Mouse (Mus musculus): ENCODE measurements at regions not wholly inside any gene's neighbourhood (a gene's known extent, or its start where the extent isn't known, plus 50 kb on each side); places are given as distances from the start of the nearest gene placed in this dataset.

DNA sequence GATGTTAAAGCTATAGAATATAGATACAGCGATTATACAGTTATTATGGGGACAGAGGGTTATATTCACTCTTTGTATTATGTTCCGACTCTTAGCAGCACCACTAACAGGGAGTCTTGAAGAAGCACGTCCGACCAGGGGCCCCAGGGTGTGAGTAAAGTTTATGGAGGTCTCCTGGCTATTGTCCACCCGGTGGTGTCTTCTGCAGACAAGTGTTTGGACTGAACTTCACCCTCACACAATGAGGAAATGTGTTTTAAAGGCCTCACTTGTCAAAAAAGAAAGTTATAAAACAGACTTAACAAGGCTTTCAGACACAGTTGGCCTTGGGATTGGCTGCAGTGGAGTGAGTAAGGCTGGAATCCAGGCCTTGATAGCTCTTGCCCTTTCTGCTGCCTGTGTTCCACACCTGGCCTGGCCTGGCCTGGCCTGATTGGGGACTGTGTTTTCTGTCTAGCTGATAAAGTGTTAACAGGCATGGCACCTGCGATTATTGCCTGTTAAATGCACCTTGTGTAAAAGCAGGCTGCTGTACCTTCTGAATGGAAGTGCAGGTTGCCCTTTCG, 102.8 kb upstream of the Klf4 start:
- in situ Hi-C loops (cut with MboI, MseI), result loop anchor here (25.0 kb wide), 1 partner anchor 1448 kb away; no protein-coding TSS in a partner anchor

DNA sequence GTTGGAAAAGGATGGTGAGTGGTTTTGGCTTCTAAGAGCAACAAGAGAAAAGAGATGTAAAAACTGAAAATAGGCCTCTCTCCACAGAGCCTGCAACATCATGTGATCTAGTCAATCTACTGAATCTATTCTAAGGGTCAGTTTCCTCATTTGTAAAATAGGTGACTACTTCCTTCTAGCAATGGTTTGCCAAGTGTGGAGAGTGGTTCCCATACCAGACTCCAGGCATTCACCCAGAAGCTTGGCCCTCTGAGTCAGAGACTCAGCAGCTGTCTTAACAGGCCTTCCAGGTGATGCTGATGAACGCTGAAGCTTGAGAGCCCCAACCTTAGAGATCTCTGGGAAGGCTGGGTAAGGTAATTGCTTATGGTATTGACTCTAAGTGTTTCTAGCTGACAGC, 98.9 kb upstream of the Klf4 start:
- in situ Hi-C loops (cut with MboI, MseI), result loop anchor here (25.0 kb wide), 1 partner anchor 1444 kb away; no protein-coding TSS in a partner anchor

DNA sequence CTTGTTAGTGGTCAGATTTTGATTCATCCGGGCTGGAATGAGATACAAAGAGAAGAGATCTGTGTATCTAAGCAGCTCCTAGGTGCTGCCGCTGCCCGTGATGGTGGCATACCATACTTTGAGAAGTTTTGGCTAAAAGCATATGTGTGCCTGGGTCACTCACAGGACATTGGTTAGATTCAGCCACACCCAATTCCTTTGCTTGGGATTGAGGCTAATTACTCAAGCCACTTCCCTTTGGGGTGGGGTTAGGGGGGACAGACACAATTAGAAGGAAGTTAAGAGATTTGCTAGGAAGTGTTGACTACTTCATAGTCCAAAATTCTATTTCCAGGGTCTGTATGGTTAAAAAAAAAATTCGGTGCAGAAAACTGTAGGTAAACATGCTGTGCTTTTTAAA, 97.9 kb upstream of the Klf4 start:
- in situ Hi-C loops (cut with MboI, MseI), result loop anchor here (25.0 kb wide), 1 partner anchor 1443 kb away; no protein-coding TSS in a partner anchor

DNA sequence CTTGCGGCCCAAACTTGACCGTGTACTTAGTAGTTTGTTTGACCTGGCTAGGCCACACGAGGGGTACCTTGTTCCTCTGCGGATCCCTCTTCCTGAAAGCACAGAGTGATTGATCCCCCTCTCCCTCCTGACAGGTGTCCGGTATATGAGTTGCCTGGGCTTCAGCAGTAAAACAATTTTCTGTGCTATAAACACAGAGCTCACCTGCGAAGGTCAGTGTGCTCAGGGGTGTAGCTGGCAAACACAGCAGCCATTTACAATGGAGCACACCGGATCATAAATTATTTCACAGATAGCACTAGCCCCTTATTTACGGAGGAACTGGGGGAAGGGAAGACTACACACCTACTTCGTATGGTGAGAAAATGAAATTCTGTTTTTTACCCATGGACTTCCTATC, 92.5 kb upstream of the Klf4 start:
- in situ Hi-C loops (cut with MboI, MseI), result loop anchor here (25.0 kb wide), 1 partner anchor 1437 kb away; no protein-coding TSS in a partner anchor

DNA sequence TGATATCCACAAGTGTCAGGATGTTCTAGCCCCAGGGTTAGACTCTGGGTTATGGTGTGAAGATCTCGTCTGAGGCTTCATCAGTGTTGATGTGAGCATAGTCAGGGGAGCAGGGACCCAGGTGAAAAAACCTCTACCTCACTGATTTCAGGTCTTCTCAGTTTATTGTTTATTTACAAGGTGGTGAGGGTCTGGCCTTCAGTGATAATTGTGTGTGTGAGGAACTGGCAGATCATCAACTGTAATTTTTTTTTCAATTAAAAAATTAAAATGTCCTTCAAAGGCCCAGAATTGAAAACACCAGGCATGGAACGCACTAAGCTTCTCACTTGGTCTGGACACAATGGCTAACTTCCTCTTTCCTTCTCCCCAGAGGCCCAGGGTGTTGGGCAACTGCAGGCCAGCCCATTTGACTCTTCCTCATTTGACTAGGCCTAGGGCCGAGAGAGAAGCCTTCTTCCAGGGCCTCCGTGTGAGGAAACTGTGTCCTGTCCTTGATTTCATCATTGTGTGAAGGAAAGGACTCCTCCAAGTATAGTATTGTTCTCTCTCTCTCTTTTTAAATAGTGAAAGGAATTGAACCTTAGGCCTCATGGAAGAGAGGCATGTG, 91.0 kb upstream of the Klf4 start:
- in situ Hi-C loops (cut with MboI, MseI), result no loop called here

DNA sequence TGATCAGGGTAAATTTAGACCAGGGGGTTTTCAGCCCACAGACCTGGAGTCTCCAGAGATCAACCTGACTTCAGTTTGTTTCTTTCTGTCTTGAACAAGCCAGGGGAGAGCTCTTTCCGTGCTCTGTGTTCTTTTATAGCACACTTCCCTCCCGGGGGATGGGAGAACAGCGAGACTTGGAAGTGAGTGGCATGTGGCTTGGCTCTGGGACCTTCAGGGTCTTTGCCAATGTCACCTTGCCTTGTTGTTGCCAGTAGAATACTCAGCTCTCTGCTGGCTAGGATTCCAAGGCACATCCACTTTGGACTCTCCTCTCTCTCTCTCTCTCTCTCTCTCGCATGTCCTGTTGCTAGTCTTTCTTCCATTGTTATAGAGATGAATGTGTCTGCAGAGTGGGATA, 90.4 kb upstream of the Klf4 start:
- in situ Hi-C loops (cut with MboI, MseI), result no loop called here

DNA sequence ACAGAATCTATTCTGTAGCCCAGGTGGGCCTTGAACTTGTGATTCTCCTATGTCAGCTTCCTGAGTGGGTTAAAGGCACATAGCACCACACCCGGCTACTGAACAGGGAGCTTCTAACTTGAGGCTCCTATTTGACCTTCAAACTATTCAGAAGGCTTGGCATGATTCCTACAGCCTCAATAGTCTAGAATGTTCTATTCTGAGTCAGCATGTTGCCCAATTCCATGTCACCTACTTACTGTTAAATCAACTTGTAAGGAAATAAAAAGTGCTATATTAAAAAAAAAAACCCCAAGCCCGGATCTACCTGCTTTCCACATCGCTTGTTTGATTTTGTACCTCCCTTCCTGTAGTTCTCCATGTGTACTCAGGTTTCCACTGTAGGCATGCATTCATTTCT, 87.6 kb upstream of the Klf4 start:
- in situ Hi-C loops (cut with MboI, MseI), result no loop called here

DNA sequence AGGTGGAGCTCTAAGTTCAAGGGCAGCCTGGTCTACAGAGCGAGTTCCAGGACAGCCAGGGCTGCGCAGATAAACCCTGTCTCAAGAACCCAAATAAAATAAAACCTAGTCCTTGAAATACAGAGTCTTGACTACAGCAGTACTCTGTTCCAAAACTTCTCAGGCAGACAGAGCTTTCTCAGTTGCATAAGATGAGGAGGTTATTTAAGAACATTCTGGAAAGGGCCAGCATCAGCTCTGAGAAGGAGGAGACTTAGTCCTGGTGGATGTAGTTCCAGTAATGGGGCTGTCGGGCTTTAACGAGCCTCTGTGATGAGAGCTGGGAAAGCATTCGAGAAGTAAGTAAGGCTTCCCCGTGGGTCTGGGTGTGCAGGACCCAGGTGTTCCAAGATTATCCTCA, 83.5 kb upstream of the Klf4 start:
- in situ Hi-C loops (cut with MboI, MseI), result no loop called here

DNA sequence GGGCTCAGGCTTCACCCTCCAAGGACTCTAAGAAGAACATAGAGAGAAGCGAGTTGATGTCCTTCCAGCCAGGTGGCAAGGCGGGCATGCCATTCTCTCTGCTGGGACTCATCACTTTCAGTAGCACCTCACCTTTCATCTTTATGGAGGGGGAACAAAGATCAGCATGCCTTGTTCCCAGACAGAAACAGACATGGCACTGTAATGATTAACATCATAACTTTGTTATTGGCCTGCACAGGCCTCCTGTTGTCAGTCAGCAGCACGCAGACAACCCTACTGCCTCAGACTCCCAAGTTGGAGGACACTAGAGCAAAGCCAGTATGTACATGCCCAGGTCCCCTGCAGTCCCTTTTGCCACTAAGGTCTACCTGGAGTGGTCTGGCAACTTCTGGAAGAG, 81.3 kb upstream of the Klf4 start:
- in situ Hi-C loops (cut with MboI, MseI), result no loop called here

DNA sequence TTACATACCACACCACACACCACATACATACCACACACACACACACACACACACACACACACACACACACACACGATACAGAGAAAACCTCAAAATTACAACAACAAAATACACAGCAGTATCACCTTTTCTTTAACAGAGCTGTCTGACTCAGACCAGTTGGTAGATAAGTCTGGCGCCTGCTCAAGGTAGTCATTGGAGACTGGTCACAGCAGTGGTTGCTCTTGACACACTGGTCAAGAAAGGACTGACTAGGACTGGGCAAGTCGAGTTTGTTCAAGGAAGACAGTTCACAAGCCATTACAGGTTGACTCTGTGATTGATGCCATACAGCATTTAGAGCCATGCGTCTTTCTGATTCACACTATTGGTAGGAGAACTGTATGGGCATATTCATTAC, 78.7 kb upstream of the Klf4 start:
- in situ Hi-C loops (cut with MboI, MseI), result no loop called here

DNA sequence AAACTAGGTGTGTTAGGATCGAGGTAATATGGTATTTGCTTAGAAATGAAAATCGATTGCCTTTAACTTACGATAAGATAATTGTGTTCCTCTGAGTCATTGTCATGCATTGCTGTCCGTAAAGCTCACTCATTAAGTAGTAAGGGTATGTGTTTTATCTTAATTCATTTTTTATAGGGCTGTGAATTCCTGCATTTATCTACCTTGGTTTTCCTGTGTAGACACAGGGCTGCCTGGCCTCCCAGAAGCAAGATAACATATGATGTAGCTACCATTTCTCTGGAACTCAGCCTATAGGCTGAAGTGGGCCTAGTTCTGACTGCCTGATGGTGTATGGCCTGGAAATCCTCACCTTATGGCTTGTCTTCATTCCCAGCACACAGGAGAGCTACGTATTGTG, 76.9 kb upstream of the Klf4 start:
- in situ Hi-C loops (cut with MboI, MseI), result no loop called here

DNA sequence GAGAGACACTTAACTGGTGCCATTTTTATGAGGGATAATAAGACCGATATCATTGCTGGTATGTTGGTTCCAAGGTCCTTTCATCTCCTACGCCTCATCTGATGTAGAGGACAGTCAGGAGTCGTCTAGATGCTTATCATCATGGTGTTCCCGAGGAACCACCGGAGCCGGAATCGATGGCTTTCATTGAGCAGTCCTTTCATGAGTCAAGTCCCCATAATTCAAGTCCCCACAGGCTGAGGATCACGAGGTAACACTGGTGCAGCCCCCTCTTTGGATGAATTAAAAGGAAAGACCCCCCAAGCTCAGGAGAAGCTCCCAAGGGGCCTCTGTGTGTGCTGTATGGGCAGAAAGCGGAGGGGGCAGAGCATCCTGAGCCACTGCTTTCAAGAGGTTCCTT, 73.3 kb upstream of the Klf4 start:
- in situ Hi-C loops (cut with MboI, MseI), result no loop called here

DNA sequence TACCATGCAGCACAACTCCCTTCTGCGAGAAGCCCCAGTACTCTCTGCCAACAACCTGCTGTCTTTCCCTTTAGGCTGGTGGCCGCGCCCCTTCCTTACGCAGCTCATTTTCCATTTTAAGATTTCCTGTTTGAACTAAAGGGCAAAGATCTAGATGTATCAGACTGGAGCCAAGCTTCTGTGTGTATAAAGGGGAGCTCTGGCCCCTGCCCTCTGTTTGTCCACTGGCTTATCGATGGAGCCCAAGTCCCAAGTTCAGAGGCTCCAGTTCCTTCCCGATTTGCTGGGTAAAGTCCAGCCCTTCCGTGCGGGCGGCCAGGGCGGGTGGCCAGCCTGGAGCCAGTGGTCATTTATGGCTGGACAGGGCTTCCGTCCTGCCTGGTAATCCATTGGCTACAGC, 72.6 kb upstream of the Klf4 start:
- in situ Hi-C loops (cut with MboI, MseI), result no loop called here

DNA sequence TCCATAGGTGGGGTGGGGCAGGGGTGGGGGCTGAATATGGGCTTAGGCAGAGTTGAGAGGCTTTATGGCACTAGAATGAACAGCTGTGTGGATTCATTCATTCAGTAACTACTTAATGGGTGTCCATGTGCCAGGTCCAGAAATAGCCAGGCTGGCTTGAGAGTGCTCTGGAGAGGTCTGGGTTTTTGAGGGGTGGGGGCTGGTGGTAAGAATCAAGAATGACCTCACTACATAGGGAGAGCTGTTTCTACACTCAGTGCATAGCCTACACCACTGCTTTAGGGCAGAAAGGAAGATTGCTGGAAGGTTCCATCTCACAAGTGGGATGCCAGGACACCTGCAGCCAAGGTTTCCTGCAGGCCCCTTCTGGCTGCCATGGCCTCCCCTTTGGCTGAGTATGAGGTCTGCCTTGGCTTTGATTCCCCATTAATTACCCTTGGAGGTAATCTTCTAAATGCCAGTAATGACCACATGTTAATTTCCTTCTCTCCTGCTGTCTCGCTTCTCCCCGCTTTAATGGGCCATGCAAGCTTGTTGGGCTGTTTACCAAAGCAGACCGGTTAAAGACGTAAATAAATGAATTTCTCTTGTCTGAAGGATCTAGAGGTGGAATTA, 71.7 kb upstream of the Klf4 start:
- in situ Hi-C loops (cut with MboI, MseI), result no loop called here

DNA sequence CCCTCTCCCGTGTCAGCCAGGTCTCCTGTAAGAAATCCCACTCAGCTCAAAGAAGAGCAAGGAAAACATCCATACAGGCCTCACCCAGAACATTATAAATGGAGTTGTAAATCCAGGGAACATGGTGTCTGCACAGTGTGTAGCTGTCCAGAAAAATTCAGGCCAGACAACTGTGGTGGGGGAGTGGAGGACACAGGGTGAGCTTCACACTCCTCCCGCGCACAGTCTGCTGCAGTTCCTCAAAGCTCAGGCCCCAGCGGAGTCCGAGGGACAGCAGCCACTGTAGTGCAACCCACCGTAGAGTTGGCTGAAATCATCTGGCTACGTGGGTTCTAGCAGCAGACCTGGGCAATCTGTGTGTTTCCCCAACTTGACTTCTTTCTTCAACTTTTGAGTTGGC, 62.9 kb upstream of the Klf4 start:
- in situ Hi-C loops (cut with MboI, MseI), result no loop called here

DNA sequence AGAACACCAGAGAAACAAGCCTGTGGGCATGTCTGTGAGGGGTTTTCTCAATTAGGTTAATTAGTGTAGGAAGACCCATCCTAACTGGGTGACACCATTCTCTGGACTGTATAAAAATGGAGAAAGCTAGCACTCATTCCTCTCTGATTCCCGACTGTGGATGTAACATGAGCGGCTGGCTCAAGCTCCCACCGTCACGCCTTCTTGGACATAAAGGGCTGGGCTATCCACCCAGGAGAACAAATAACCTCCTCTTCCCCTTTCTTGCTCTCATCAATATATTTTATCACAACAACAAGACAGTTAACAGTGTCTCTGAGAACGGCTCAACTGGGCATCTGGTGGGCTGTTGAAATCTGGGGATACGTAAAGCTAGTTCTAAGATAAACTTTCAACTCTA, 62.4 kb upstream of the Klf4 start:
- in situ Hi-C loops (cut with MboI, MseI), result no loop called here

DNA sequence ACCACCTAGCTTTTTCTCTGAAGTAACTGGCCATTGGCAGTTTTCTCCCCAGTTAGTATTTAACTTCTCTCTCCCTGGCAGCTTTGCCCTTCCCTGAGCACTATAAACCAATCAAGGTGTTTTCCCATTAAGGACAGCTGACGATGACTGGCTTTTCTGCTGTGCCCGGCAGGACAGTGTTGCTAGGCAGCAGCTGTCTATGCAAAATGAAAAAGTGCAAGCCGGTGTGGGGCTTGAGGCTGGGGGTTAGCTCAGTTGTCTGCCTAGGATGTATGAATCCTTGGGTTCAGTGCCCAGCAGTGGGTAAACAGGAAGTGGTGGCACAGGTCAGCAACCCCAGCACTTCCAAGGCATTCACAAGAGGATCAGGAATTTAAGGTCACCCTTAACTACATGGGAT, 60.9 kb upstream of the Klf4 start:
- in situ Hi-C loops (cut with MboI, MseI), result no loop called here

DNA sequence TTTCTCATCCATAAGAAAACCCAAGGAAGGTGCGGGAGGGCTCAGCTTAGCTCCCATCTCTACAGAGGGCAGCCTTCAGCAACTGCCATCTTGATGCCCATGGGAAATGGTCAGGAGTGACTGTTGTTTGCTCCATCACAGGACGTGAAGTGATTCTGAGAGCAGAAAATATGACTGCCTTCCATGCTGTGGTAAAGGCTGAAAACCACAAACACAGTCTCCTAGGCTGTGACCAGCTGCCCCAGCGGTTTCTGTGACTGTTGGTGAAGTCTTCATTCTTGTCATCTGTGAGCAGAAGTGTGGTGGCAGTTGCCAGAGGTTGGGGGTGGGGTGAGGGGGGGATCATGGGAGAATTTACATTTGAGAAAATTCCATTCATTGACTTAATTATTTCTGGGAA, 53.9 kb upstream of the Klf4 start:
- in situ Hi-C loops (cut with MboI, MseI), result no loop called here

DNA sequence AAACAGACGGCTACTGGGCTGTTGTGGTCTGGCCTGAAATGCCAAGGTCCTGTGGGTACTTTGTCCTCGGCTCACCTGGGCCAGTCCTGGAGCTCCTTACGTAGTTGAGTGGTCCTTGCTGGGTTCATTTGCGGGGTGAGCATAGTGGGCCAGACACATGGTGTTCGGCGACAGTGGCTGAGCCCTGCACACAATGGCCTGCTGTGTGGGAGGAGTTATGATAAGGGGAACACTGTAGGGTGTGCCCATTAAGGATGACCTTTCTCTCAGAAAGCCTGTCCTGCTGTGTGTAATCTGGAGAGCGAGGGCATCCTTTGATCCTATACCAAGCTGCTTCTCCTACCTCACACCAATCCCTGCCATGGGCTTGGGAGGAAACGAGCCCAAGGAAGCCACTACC, 51.3 kb upstream of the Klf4 start:
- in situ Hi-C loops (cut with MboI, MseI), result no loop called here

Measured in T-helper 2 cell (primary cell).